Mouse (Mus musculus) heart, embryonic 14.5 days (tissue): ENCODE results near the gene Trnt1. TPM values are rescaled to one million over a fixed set of nuclear protein-coding genes. Genes with fewer than 3 reads are reported as not detected.

ENCODE experiments used
- ATAC-seq: fragments of 200-750 bp; cut with Nextera tagmentation; 2 replicates; pipeline ENCODE4 v1.8.0; 2017; ENCODE audit warnings: low read depth, moderate TSS enrichment; ENCODE audit not compliant: insufficient number of reproducible peaks, insufficient read depth, low FRiP score
- H3K27ac ChIP-seq, 2 experiments: fragments of 200-500 bp in 1 of 2; fragments of 300-500 bp in 1 of 2; sonication (generic) in 1 of 2; replicated peaks in 1 of 2; 2 replicates each; pipeline ENCODE4 v1.5.1; 2012 to 2014; ENCODE audit warnings: low read depth in 2 of 2, low read length in 2 of 2, control low read depth in 1 of 2, mild to moderate bottlenecking in 1 of 2, mixed read lengths in 1 of 2; ENCODE audit not compliant: control insufficient read depth in 1 of 2, insufficient read depth in 1 of 2
- H3K27me3 ChIP-seq: fragments of 300-500 bp; sonication (generic); 2 replicates; pipeline ENCODE4 v1.6.1; 2014; ENCODE audit warnings: mild to moderate bottlenecking, low read length, control low read depth; ENCODE audit not compliant: control insufficient read depth, insufficient read depth
- H3K36me3 ChIP-seq: fragments of 300-500 bp; sonication (generic); 2 replicates; pipeline ENCODE4 v1.6.1; 2014; ENCODE audit warnings: mild to moderate bottlenecking, control low read depth, low read length, mixed read lengths; ENCODE audit not compliant: control insufficient read depth, insufficient read depth
- H3K4me1 ChIP-seq, 2 experiments: fragments of 200-500 bp in 1 of 2; fragments of 300-500 bp in 1 of 2; sonication (generic) in 1 of 2; 2 replicates each; pipeline ENCODE4 v1.6.1; 2012 to 2014; ENCODE audit warnings: low read length in 2 of 2, control low read depth in 1 of 2, mixed read lengths in 1 of 2; ENCODE audit not compliant: control insufficient read depth in 2 of 2, insufficient read depth in 2 of 2
- H3K4me2 ChIP-seq: fragments of 300-500 bp; sonication (generic); 2 replicates; pipeline ENCODE4 v1.6.1; 2014; ENCODE audit warnings: mild to moderate bottlenecking, low read length
- H3K4me3 ChIP-seq, 2 experiments: fragments of 200-500 bp in 1 of 2; fragments of 300-500 bp in 1 of 2; sonication (generic) in 1 of 2; 2 replicates each; pipeline ENCODE4 v1.5.1; 2012 to 2014; ENCODE audit warnings: low read length in 2 of 2, mild to moderate bottlenecking in 2 of 2, control low read depth in 1 of 2, low read depth in 1 of 2, moderate library complexity in 1 of 2; ENCODE audit not compliant: control insufficient read depth in 1 of 2, insufficient read depth in 1 of 2
- H3K9ac ChIP-seq: fragments of 300-500 bp; sonication (generic); 2 replicates; pipeline ENCODE4 v1.6.1; 2014; ENCODE audit warnings: mild to moderate bottlenecking, low read length
- H3K9me3 ChIP-seq: fragments of 300-500 bp; sonication (generic); 2 replicates; pipeline ENCODE4 v1.6.1; 2016; ENCODE audit warnings: low read length, control low read depth; ENCODE audit not compliant: control insufficient read depth
- WGBS: fragments of 180-500 bp; shearing (Covaris S2); extraction: QIAGEN DNeasy Blood & Tissue Kit; methylation state at CpG from one replicate; pipeline ENCODE4 v1.1.7; 2014; 5-methylcytosine and 5-hydroxymethylcytosine counted together
- polyA plus RNA-seq: library from polyadenylated mRNA; unstranded; fragments of >200 nt; fragmentation: Nextera tagmentation; extraction: Ambion mirVana; gene quantifications from 2 replicates; pipeline ENCODE4 v1.2.1, GENCODE M21; 2014

Trnt1 gene
- polyA plus RNA-seq, 1 experiment from 2014 or later = 42.7 TPM

- H3K4me2 ChIP-seq = no peak overlapping the region
- no peak overlapping the region for H3K9ac ChIP-seq
- no peaks in the 10 kb centered on the region for H3K4me1 ChIP-seq
- H3K36me3 ChIP-seq = peaks cover 69% of the 10 kb centered on the region
- no peaks in the 10 kb centered on the region for H3K27me3 ChIP-seq
- no peak overlapping the region for H3K27ac ChIP-seq
- WGBS = 81% methylated on average over 3 of the region's 3 CpGs
- no peaks in the 10 kb centered on the region for H3K9me3 ChIP-seq
- H3K4me3 ChIP-seq = no peak overlapping the region
- no peak for ATAC-seq
Measured at GRCm38 (mm10) chr6:106787138-106787537, 18.2 kb downstream of the Trnt1 start.

GRCm38 (mm10) chr6:106791429-106791828, 22.5 kb downstream of the Trnt1 start:
- Histone ChIP-seq H3K4me3 (no peak overlapping the region), H3K27me3 (no peaks in the 10 kb centered on the region), H3K27ac (no peak overlapping the region), H3K4me2 (no peak overlapping the region), H3K36me3 (peaks cover 79% of the 10 kb centered on the region), H3K9ac (no peak overlapping the region), H3K4me1 (no peaks in the 10 kb centered on the region), H3K9me3 (no peaks in the 10 kb centered on the region)
- ATAC-seq = no peak
- 89% methylated on average over 8 of the region's 8 CpGs for WGBS

GRCm38 (mm10) chr6:106792486-106792885, 23.6 kb downstream of the Trnt1 start:
- H3K27ac ChIP-seq = no peak overlapping the region
- no peaks in the 10 kb centered on the region for H3K27me3 ChIP-seq
- WGBS = 92% methylated on average over 5 of the region's 5 CpGs
- H3K9ac ChIP-seq = no peak overlapping the region
- H3K4me2 ChIP-seq = no peak overlapping the region
- ATAC-seq = no peak
- no peak overlapping the region for H3K4me3 ChIP-seq
- no peaks in the 10 kb centered on the region for H3K4me1 ChIP-seq
- H3K9me3 ChIP-seq = no peaks in the 10 kb centered on the region
- peaks cover 70% of the 10 kb centered on the region for H3K36me3 ChIP-seq

- Histone ChIP-seq H3K9me3 (no peaks in the 10 kb centered on the region), H3K4me3 (no peak overlapping the region), H3K4me2 (no peak overlapping the region), H3K36me3 (peaks cover 64% of the 10 kb centered on the region), H3K27me3 (no peaks in the 10 kb centered on the region), H3K9ac (no peak overlapping the region), H3K4me1 (no peaks in the 10 kb centered on the region), H3K27ac (no peak overlapping the region)
- 90% methylated on average over 7 of the region's 7 CpGs for WGBS
- no peak for ATAC-seq
Measured at GRCm38 (mm10) chr6:106793088-106793487, 24.2 kb downstream of the Trnt1 start.

GRCm38 (mm10) chr6:106793621-106794020, 24.7 kb downstream of the Trnt1 start:
- H3K9ac ChIP-seq = no peak overlapping the region
- peaks cover 0 to 3% of the 10 kb centered on the region in 2 experiments; a peak in 2 of 4 replicates for H3K4me1 ChIP-seq
- no peaks in the 10 kb centered on the region for H3K27me3 ChIP-seq
- 95% methylated on average over 10 of the region's 10 CpGs for WGBS
- H3K4me3 ChIP-seq = no peak overlapping the region
- ATAC-seq = no peak
- H3K27ac ChIP-seq = no peak overlapping the region
- H3K9me3 ChIP-seq = no peaks in the 10 kb centered on the region
- H3K36me3 ChIP-seq = peaks cover 58% of the 10 kb centered on the region
- no peak overlapping the region for H3K4me2 ChIP-seq

GRCm38 (mm10) chr6:106794094-106794814, 25.3 kb downstream of the Trnt1 start:
- H3K4me2 ChIP-seq = no peak overlapping the region
- H3K4me1 ChIP-seq = peaks cover 0 to 10% of the 10 kb centered on the region in 2 experiments; a peak in 2 of 4 replicates
- WGBS = 84% methylated on average over 13 of the region's 13 CpGs
- no peak for ATAC-seq
- H3K9me3 ChIP-seq = no peaks in the 10 kb centered on the region
- no peak overlapping the region for H3K4me3 ChIP-seq
- no peak overlapping the region for H3K27ac ChIP-seq
- no peak overlapping the region for H3K9ac ChIP-seq
- peaks cover 53% of the 10 kb centered on the region for H3K36me3 ChIP-seq
- H3K27me3 ChIP-seq = no peaks in the 10 kb centered on the region

GRCm38 (mm10) chr6:106799333-106800226, 30.7 kb downstream of the Trnt1 start, which contains the start of gene Crbn:
Gene Crbn, minus strand, starts transcription at chr6:106800077.
- H3K4me2 ChIP-seq = peak within 1 kb of the TSS; percentile 96
- H3K27me3 ChIP-seq = no peaks in the 10 kb centered on the region
- no peak within 1 kb of the TSS for H3K27ac ChIP-seq
- peak within 1 kb of the TSS; percentile 87 for H3K4me3 ChIP-seq
- H3K36me3 ChIP-seq = peaks cover 14% of the 10 kb centered on the region
- ATAC-seq = peak; percentile 90
- WGBS = 1% methylated on average over 57 of the region's 57 CpGs
- peak within 1 kb of the TSS; percentile 90 for H3K9ac ChIP-seq
- H3K9me3 ChIP-seq = no peaks in the 10 kb centered on the region
- H3K4me1 ChIP-seq = peaks cover 0 to 11% of the 10 kb centered on the region in 2 experiments; a peak in 2 of 4 replicates
